Mouse (Mus musculus): ENCODE results near the gene Nppc.

- TF ChIP-seq POLR2A (IDR thresholded peaks at IDR 0.05; ENCODE audit: borderline replicate concordance, low read depth, low read length) = no peak
- no peak for TF ChIP-seq CTCF (IDR thresholded peaks at IDR 0.05; ENCODE audit: low read depth, low read length)
These were observed 40.4 kb downstream of the Nppc start for GRCm38 (mm10) chr1:86629936-86630335.
